Mouse (Mus musculus) CH12.LX (cell line): ENCODE results near the gene Cbx2. TPM values are rescaled to one million over a fixed set of nuclear protein-coding genes. Genes with fewer than 3 reads are reported as not detected.

ENCODE experiments used
- DNase-seq: peaks from one replicate; pipeline ENCODE4 v3.0.0-alpha.2; 2013; ENCODE audit errors: extremely low read depth
- H3K27ac ChIP-seq: 2 replicates; pipeline ENCODE4 v1.5.1; 2012; ENCODE audit warnings: low read depth, mild to moderate bottlenecking, control low read depth, moderate library complexity; ENCODE audit not compliant: insufficient read depth
- H3K27me3 ChIP-seq: replicated peaks from 2 replicates; pipeline ENCODE3; 2012; ENCODE audit warnings: inconsistent platforms
- H3K36me3 ChIP-seq, 2 experiments: replicated peaks in 1 of 2; 2 replicates each; pipeline versions ENCODE3 to v1.6.1; 2012; ENCODE audit warnings: inconsistent platforms in 1 of 2, low read length in 1 of 2, mild to moderate bottlenecking in 1 of 2, mixed read lengths in 1 of 2, moderate library complexity in 1 of 2; ENCODE audit not compliant: control insufficient read depth in 1 of 2, insufficient read depth in 1 of 2
- H3K4me1 ChIP-seq, 2 experiments: 2 replicates each; pipeline ENCODE4 v1.6.1; 2012; ENCODE audit warnings: inconsistent platforms in 1 of 2, moderate library complexity in 1 of 2; ENCODE audit not compliant: insufficient read depth in 2 of 2, control insufficient read depth in 1 of 2
- H3K4me2 ChIP-seq: 2 replicates; pipeline ENCODE4 v1.6.1; 2012; ENCODE audit warnings: low read depth, mild to moderate bottlenecking, control low read depth; ENCODE audit not compliant: poor library complexity, insufficient read depth, severe bottlenecking
- H3K4me3 ChIP-seq, 3 experiments: fragments of 150-350 bp in 1 of 3; sonication (generic) in 1 of 3; replicated peaks in 1 of 3; 2 replicates each; pipeline versions ENCODE3 to v1.5.1; 2011 to 2012; ENCODE audit warnings: low read depth in 2 of 3, low read length in 2 of 3, mild to moderate bottlenecking in 2 of 3, moderate library complexity in 2 of 3, control low read depth in 1 of 3, improper control_type of control experiment in 1 of 3, inconsistent platforms in 1 of 3, mixed read lengths in 1 of 3; ENCODE audit not compliant: poor library complexity in 1 of 3
- H3K79me2 ChIP-seq: replicated peaks from 2 replicates; pipeline ENCODE4 v1.6.1; 2012; ENCODE audit warnings: mild to moderate bottlenecking, moderate library complexity; ENCODE audit not compliant: control insufficient read depth, poor library complexity, insufficient read depth, severe bottlenecking; ENCODE audit errors: extremely low read depth
- H3K9ac ChIP-seq: 2 replicates; pipeline ENCODE4 v1.6.1; 2012; ENCODE audit warnings: low read depth, mild to moderate bottlenecking, control low read depth, moderate library complexity; ENCODE audit not compliant: insufficient read depth
- H3K9me3 ChIP-seq: replicated peaks from 2 replicates; pipeline ENCODE3; 2012; ENCODE audit warnings: low read length, inconsistent platforms, mixed read lengths
- BHLHE40 ChIP-seq: IDR thresholded peaks from 2 replicates; pipeline ENCODE4 v1.6.1; 2011; ENCODE audit warnings: mild to moderate bottlenecking, low read depth, low read length, improper control_type of control experiment
- CHD1 ChIP-seq: IDR thresholded peaks from 2 replicates; pipeline ENCODE4 v1.6.1; 2012; ENCODE audit warnings: low read depth, low read length, improper control_type of control experiment, inconsistent platforms
- CHD2 ChIP-seq: IDR thresholded peaks from 2 replicates; pipeline ENCODE4 v1.6.1; 2011; ENCODE audit warnings: low read length, improper control_type of control experiment
- CTCF ChIP-seq, 2 experiments: IDR thresholded peaks in 1 of 2; conservative IDR thresholded peaks in 1 of 2; 2 replicates each; pipeline ENCODE4 v1.5.1; 2011 to 2012; ENCODE audit warnings: low read depth in 2 of 2, low read length in 2 of 2, improper control_type of control experiment in 1 of 2, inconsistent platforms in 1 of 2, mild to moderate bottlenecking in 1 of 2, moderate library complexity in 1 of 2
- E2F4 ChIP-seq: IDR thresholded peaks from 2 replicates; pipeline ENCODE4 v1.6.1; 2011; ENCODE audit warnings: low read depth, low read length, improper control_type of control experiment; ENCODE audit not compliant: insufficient replicate concordance
- ELF1 ChIP-seq: IDR thresholded peaks from 2 replicates; pipeline ENCODE4 v1.6.1; 2014; ENCODE audit warnings: low read depth, mild to moderate bottlenecking, inconsistent platforms, low read length, improper control_type of control experiment
- EP300 ChIP-seq: IDR thresholded peaks from 2 replicates; pipeline ENCODE4 v1.6.1; 2011; ENCODE audit warnings: low read length, improper control_type of control experiment
- ETS1 ChIP-seq: conservative IDR thresholded peaks from 2 replicates; pipeline ENCODE4 v1.6.1; 2012; ENCODE audit warnings: low read depth, mild to moderate bottlenecking, inconsistent platforms, low read length, improper control_type of control experiment, moderate library complexity
- GABPA ChIP-seq: IDR thresholded peaks from 2 replicates; pipeline ENCODE4 v1.6.1; 2012; ENCODE audit warnings: low read depth, low read length, improper control_type of control experiment, inconsistent platforms; ENCODE audit not compliant: insufficient replicate concordance
- HCFC1 ChIP-seq: IDR thresholded peaks from 2 replicates; pipeline ENCODE4 v1.6.1; 2012; ENCODE audit warnings: low read depth, mild to moderate bottlenecking, inconsistent platforms, low read length, improper control_type of control experiment
- IRF4 ChIP-seq: IDR thresholded peaks from 2 replicates; pipeline ENCODE4 v1.6.1; 2014; ENCODE audit warnings: low read depth, mild to moderate bottlenecking, inconsistent platforms, low read length, improper control_type of control experiment
- JUN ChIP-seq: IDR thresholded peaks from 2 replicates; pipeline ENCODE4 v1.6.1; 2011; ENCODE audit warnings: low read depth, mild to moderate bottlenecking, low read length, improper control_type of control experiment, moderate library complexity; ENCODE audit not compliant: insufficient read depth
- JUND ChIP-seq: conservative IDR thresholded peaks from 2 replicates; pipeline ENCODE4 v1.6.1; 2011; ENCODE audit warnings: low read depth, low read length, improper control_type of control experiment
- KAT2A ChIP-seq: IDR thresholded peaks from 2 replicates; pipeline ENCODE4 v1.6.1; 2012; ENCODE audit warnings: low read length, improper control_type of control experiment, inconsistent platforms; ENCODE audit not compliant: insufficient replicate concordance
- MAFK ChIP-seq: IDR thresholded peaks from 2 replicates; pipeline ENCODE4 v1.6.1; 2011; ENCODE audit warnings: low read length, improper control_type of control experiment; ENCODE audit not compliant: insufficient replicate concordance
- MAX ChIP-seq: IDR thresholded peaks from 2 replicates; pipeline ENCODE4 v1.6.1; 2011; ENCODE audit warnings: low read length, improper control_type of control experiment
- MAZ ChIP-seq: IDR thresholded peaks from 2 replicates; pipeline ENCODE4 v1.6.1; 2012; ENCODE audit warnings: low read depth, mild to moderate bottlenecking, inconsistent platforms, low read length, improper control_type of control experiment, moderate library complexity
- MEF2A ChIP-seq: IDR thresholded peaks from 2 replicates; pipeline ENCODE4 v1.6.1; 2014; ENCODE audit warnings: low read depth, mild to moderate bottlenecking, inconsistent platforms, low read length, improper control_type of control experiment, borderline replicate concordance
- MXI1 ChIP-seq: IDR thresholded peaks from 2 replicates; pipeline ENCODE4 v1.6.1; 2011; ENCODE audit warnings: mild to moderate bottlenecking, low read depth, low read length, improper control_type of control experiment
- MYC ChIP-seq: IDR thresholded peaks from 2 replicates; pipeline ENCODE4 v1.6.1; 2011; ENCODE audit warnings: low read depth, mild to moderate bottlenecking, improper control_type of control experiment, low read length
- NELFE ChIP-seq: IDR thresholded peaks from 2 replicates; pipeline ENCODE4 v1.6.1; 2011; ENCODE audit warnings: low read depth, low read length, improper control_type of control experiment
- NRF1 ChIP-seq: IDR thresholded peaks from 2 replicates; pipeline ENCODE4 v1.6.1; 2014; ENCODE audit warnings: low read depth, mild to moderate bottlenecking, inconsistent platforms, low read length, improper control_type of control experiment, moderate library complexity
- PAX5 ChIP-seq: IDR thresholded peaks from 2 replicates; pipeline ENCODE4 v1.6.1; 2012; ENCODE audit warnings: low read length, inconsistent platforms, mixed read lengths
- POLR2A ChIP-seq: IDR thresholded peaks from 2 replicates; pipeline ENCODE4 v1.6.1; 2011; ENCODE audit warnings: low read depth, mild to moderate bottlenecking, improper control_type of control experiment, low read length
- POLR2AphosphoS2 ChIP-seq: IDR thresholded peaks from 2 replicates; pipeline ENCODE4 v1.6.1; 2011; ENCODE audit warnings: low read depth, low read length, improper control_type of control experiment
- RAD21 ChIP-seq: IDR thresholded peaks from 2 replicates; pipeline ENCODE4 v1.6.1; 2011; ENCODE audit warnings: low read depth, mild to moderate bottlenecking, low read length, improper control_type of control experiment, moderate library complexity
- RCOR1 ChIP-seq: conservative IDR thresholded peaks from 2 replicates; pipeline ENCODE4 v1.6.1; 2012; ENCODE audit warnings: low read depth, mild to moderate bottlenecking, inconsistent platforms, low read length, improper control_type of control experiment
- SIN3A ChIP-seq: IDR thresholded peaks from 2 replicates; pipeline ENCODE4 v1.6.1; 2012; ENCODE audit warnings: low read length, improper control_type of control experiment, inconsistent platforms
- SMC3 ChIP-seq: IDR thresholded peaks from 2 replicates; pipeline ENCODE4 v1.6.1; 2011; ENCODE audit warnings: low read depth, low read length, improper control_type of control experiment
- TBP ChIP-seq: conservative IDR thresholded peaks from 2 replicates; pipeline ENCODE4 v1.6.1; 2011; ENCODE audit warnings: low read depth, low read length, improper control_type of control experiment
- TCF12 ChIP-seq: IDR thresholded peaks from 2 replicates; pipeline ENCODE4 v1.6.1; 2014; ENCODE audit warnings: low read depth, mild to moderate bottlenecking, inconsistent platforms, low read length, improper control_type of control experiment
- UBTF ChIP-seq: IDR thresholded peaks from 2 replicates; pipeline ENCODE4 v1.6.1; 2012; ENCODE audit warnings: low read depth, mild to moderate bottlenecking, inconsistent platforms, low read length, improper control_type of control experiment, moderate library complexity
- USF1 ChIP-seq: IDR thresholded peaks from 2 replicates; pipeline ENCODE4 v1.6.1; 2014; ENCODE audit warnings: low read depth, mild to moderate bottlenecking, inconsistent platforms, low read length, improper control_type of control experiment
- USF2 ChIP-seq: conservative IDR thresholded peaks from 2 replicates; pipeline ENCODE4 v1.6.1; 2011; ENCODE audit warnings: low read depth, low read length, improper control_type of control experiment
- ZC3H11A ChIP-seq: IDR thresholded peaks from 2 replicates; pipeline ENCODE4 v1.6.1; 2012; ENCODE audit warnings: low read depth, mild to moderate bottlenecking, inconsistent platforms, low read length, improper control_type of control experiment
- ZKSCAN1 ChIP-seq: IDR thresholded peaks from 2 replicates; pipeline ENCODE4 v1.6.1; 2012; ENCODE audit warnings: low read depth, inconsistent platforms, low read length, improper control_type of control experiment, borderline replicate concordance
- ZMIZ1 ChIP-seq: IDR thresholded peaks from 2 replicates; pipeline ENCODE4 v1.6.1; 2012; ENCODE audit warnings: low read depth, mild to moderate bottlenecking, inconsistent platforms, low read length, improper control_type of control experiment
- ZNF384 ChIP-seq: IDR thresholded peaks from 2 replicates; pipeline ENCODE4 v1.6.1; 2012; ENCODE audit warnings: low read depth, low read length, improper control_type of control experiment, inconsistent platforms
- dilution Hi-C: fragments of 300-500 bp; cut with MboI; formaldehyde crosslinking; loops from 2 replicates; pipeline ENCODE4 v1.14.3; 2020; ENCODE audit warnings: low sequenced_read_pairs; ENCODE audit not compliant: extremely low pct_unique_long_range_greater_than_20kb, extremely low pct_ligation_motif_present
- in situ Hi-C: fragments of 300-500 bp; cut with MboI; formaldehyde crosslinking; loops from 3 replicates; pipeline ENCODE4 v1.14.3; 2019; ENCODE audit warnings: low sequenced_read_pairs, low pct_ligation_motif_present, low pct_unique_long_range_greater_than_20kb, mixed read lengths
- polyA plus RNA-seq: library from polyadenylated mRNA; unstranded; fragments of >175 nt; gene quantifications from 2 replicates; pipeline ENCODE4 v1.2.1, GENCODE M21; 2012; ENCODE audit warnings: low read depth; ENCODE audit not compliant: insufficient read length
- total RNA-seq, 2 experiments: library from RNA; depleted of rRNA; stranded (reverse); fragments of 300-350 nt in 1 of 2; fragments of >200 nt in 1 of 2; gene quantifications; 2 replicates each; pipeline ENCODE4 v1.2.3; 2012 to 2014

The Cbx2 gene
- total and polyA plus RNA-seq, 3 experiments: 2.8 to 15.5 (median 3.9) TPM

DNA sequence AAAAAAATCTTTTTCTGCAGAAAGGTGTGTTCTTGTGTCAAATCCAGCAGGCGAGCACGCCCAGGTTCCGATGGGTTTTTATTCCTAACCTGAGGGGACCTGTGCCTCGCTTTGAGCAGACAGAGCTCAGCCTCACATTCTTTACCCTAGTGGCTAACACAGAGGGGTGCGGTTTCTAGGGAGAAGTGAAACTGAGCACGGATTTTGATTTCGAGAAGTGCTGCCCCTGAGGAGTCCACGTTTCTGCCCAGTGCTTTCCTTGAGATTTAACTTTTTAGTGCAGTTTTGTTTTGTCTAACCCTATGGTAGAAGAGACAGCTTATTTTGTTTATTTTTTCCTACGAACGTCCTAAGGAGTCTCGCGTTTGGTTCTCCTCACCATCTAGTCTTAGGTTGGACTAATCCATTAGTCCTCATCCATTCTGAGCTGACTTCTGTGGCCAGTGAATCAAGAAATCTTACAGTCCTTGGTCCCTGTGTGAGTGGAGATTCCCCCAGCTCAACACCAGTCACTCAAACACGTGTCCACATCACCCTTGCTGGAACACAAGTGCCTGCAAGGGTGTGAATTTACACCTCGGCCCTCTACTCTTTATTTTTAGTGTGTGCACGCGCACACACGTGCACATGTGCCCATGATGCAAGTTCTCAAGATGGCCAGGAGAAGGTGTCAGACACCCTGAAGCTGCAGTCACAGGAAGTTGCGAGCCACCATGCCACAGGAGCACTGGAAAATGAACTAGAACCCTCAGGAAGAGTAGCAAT, 41.6 kb upstream of the Cbx2 start:
- Histone ChIP-seq H3K9me3 (no peaks in the 10 kb centered on the region), H3K27ac (no peak overlapping the region), H3K27me3 (peaks cover 78% of the 10 kb centered on the region), H3K9ac (0 out of 2 replicates have a peak overlapping the region, but pooled peaks have one; percentile 4), H3K79me2 (no peaks in the 10 kb centered on the region), H3K4me3 (no peak overlapping the region), H3K36me3 (no peaks in the 10 kb centered on the region), H3K4me1 (peaks cover 13 to 23% of the 10 kb centered on the region in 2 experiments), H3K4me2 (peak overlapping the region; percentile 88)
- peak; percentile 85 for DNase-seq
- TF ChIP-seq CHD2 (peak; percentile 63), USF1 (no peak), NRF1 (no peak), MAZ (peak; percentile 46; the same call in 1 of the 2 replicates), KAT2A (0 out of 2 replicates have a peak, but pooled peaks have one; percentile 14), MXI1 (peak; percentile 83; the same call in 1 of the 2 replicates), MEF2A (peak; percentile 29; the same call in 1 of the 2 replicates), BHLHE40 (peak; percentile 97), EP300 (peak; percentile 96), IRF4 (peak; percentile 99), MAX (peak; percentile 87), MAFK (peak; percentile 72), CTCF (conservative IDR thresholded peaks at IDR 0.05 in 1 of 2, IDR thresholded peaks at IDR 0.05 in 1 of 2; ENCODE audit: low read depth in 2 of 2, low read length in 2 of 2) (peak in 1 of 2 experiments; percentile 37; a peak in 1 of 4 replicates), RCOR1 (peak; percentile 72; the same call in 1 of the 2 replicates), TBP (no peak), GABPA (no peak), ZNF384 (no peak), MYC (peak; percentile 93), RAD21 (no peak; the same call in 1 of the 2 replicates), JUND (peak; percentile 49), ELF1 (peak; percentile 11; the same call in 1 of the 2 replicates), USF2 (no peak), CHD1 (no peak), E2F4 (0 out of 2 replicates have a peak, but pooled peaks have one; percentile 16), POLR2A (no peak), POLR2AphosphoS2 (no peak), ZKSCAN1 (no peak), HCFC1 (peak; percentile 26; the same call in 1 of the 2 replicates), TCF12 (peak; percentile 60; the same call in 1 of the 2 replicates), ETS1 (peak; percentile 74), UBTF (no peak), ZC3H11A (no peak), SIN3A (peak; percentile 71), ZMIZ1 (no peak), NELFE (0 out of 2 replicates have a peak, but pooled peaks have one; percentile 21), PAX5 (no peak), SMC3 (peak; percentile 5; the same call in 1 of the 2 replicates), JUN (0 out of 2 replicates have a peak, but pooled peaks have one; percentile 38)
- dilution Hi-C loops: no loop called here
- in situ Hi-C loops: no loop called here
